ENCODE assay signal across 8 mouse cellular contexts in the genomic region with DNA sequence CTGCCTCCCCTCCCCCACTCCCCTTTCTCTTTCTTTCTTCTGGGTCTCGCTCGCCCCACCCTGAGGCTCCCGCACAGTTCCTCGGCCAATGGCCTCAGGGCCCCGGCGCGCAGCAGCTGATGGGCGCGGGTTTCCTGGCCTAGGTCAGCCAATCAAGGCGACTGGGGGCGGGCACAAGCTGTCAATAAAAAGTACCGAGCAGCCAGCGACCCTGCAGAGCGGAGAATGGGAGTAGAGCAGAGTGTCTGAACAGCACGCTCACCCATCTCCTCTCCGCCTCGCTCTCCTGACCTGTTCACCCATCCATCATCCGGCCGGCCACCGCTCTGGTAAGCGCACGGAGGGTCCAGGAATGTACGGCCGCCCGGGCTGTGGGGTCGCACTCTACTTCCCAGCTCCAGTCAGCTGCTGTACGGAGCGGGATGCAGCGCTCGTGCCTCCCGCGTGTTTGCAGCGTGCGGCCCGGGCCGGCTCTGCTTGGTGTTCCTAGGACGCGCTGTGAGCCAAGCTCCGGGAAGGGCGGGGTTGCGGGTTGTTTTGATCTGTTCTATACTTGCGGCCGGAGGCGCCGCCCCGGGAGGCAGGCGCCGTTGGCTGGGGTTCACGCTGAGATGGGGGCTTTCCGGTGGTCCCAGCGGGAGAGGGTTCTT. TPM values are rescaled to one million over a fixed set of nuclear protein-coding genes. Genes with fewer than 3 reads are reported as not detected.
A peak's percentile ranks its signal among the peaks of the same experiment; 100 is the strongest.
DNase-seq lines count a peak whose midpoint lies in the region; ATAC-seq lines count a peak whose summit lies in the region.

Gene Glul, plus strand, starts transcription at position 214 of the 650 bp plus-strand sequence.
Gene Teddm2, minus strand, starts transcription at position 498 of the 650 bp plus-strand sequence.

- H3K9me3 ChIP-seq in intestine, embryonic 14.5 days (ENCODE audit: control insufficient read depth, low read length) = no peaks in the 10 kb centered on the region

- peaks cover 18% of the 10 kb centered on the region for H3K4me1 ChIP-seq in intestine, embryonic 14.5 days (replicated peaks; ENCODE audit: control insufficient read depth, insufficient read depth, low read length)

- intact Hi-C loops in left cerebral cortex, postnatal 14 days (cut with DNase I) = loop anchor here (1.0 to 5.0 kb wide), 2 partner anchors 218 to 827 kb away; no protein-coding TSS in a partner anchor

- peak within 1 kb of the TSS; percentile 85 for H3K4me3 ChIP-seq in intestine, embryonic 14.5 days (ENCODE audit: low read depth, low read length)

- peak; percentile 98 to 99 for DNase-seq in adrenal gland, adult (ENCODE audit: inconsistent age in 2 of 2, low spot score in 1 of 2)
- peak; percentile 98 for DNase-seq in embryo, embryonic 10.5 days (ENCODE audit: low spot score)
- DNase-seq in gastrocnemius, postnatal 25 days = peak; percentile 98
- peak; percentile 98 for DNase-seq in intestine, embryonic 14.5 days (ENCODE audit: low spot score)
- DNase-seq in left cerebral cortex, postnatal 14 days (ENCODE audit: low spot score in 2 of 2) = peak; percentile 95 to 97
- DNase-seq in mesoderm, embryonic 11.5 days (ENCODE audit: low read depth, low spot score) = peak; percentile 98
- peak; percentile 93 to 94 for DNase-seq in right cerebral cortex, postnatal 36 days (ENCODE audit: low spot score in 2 of 2)
- DNase-seq in yolk sac, embryonic 10.5 days (ENCODE audit: low spot score) = peak; percentile 99

- H3K9ac ChIP-seq in intestine, embryonic 14.5 days (ENCODE audit: low read length) = peak within 1 kb of the TSS; percentile 78

- peaks cover 24% of the 10 kb centered on the region for H3K36me3 ChIP-seq in intestine, embryonic 14.5 days (ENCODE audit: control insufficient read depth, insufficient read depth, low read length)

- WGBS in intestine, embryonic 14.5 days = under 1% methylated on average over 50 of the region's 51 CpGs

- H3K27ac ChIP-seq in intestine, embryonic 14.5 days (ENCODE audit: low read depth) = peak within 1 kb of the TSS; percentile 97

- peak; percentile 97 for ATAC-seq in intestine, embryonic 14.5 days (replicated peaks; ENCODE audit: low FRiP score, low TSS enrichment, low read depth)

- peak within 1 kb of the TSS; percentile 82 for H3K4me2 ChIP-seq in intestine, embryonic 14.5 days (ENCODE audit: low read length)

- no peaks in the 10 kb centered on the region for H3K27me3 ChIP-seq in intestine, embryonic 14.5 days (replicated peaks; ENCODE audit: control insufficient read depth, insufficient read depth, low read length)

RNA-seq across cellular contexts. Expression of gene Glul, which starts in this region (rescaled TPM):
- 100 to 1,000 TPM; 232 to 471 TPM for total RNA-seq in gastrocnemius, postnatal 25 days (2021)
- 91.7 and 104 TPM in 2 replicates for polyA plus RNA-seq in intestine, embryonic 14.5 days (2014; fragmentation: Nextera tagmentation; extraction: Ambion mirVana)
- total RNA-seq in left cerebral cortex, postnatal 14 days (2021) = 1,000 to 10,000 TPM; 1,316 to 1,477 TPM

RNA-seq across cellular contexts. Expression of gene Teddm2, which starts in this region (rescaled TPM):
- 1 to 10 TPM; 1.6 to 2.3 TPM for total RNA-seq in gastrocnemius, postnatal 25 days (2021)
- polyA plus RNA-seq in intestine, embryonic 14.5 days (2014; fragmentation: Nextera tagmentation; extraction: Ambion mirVana) = 0.35 and 0.42 TPM in 2 replicates
- total RNA-seq in left cerebral cortex, postnatal 14 days (2021) = 1 to 10 TPM; 3.3 to 3.4 TPM

Comparison
In these comparisons a context has a peak if more than half of its experiments do, and no peak if none do; other contexts are left out.
1. Peak in every context shown above with its lines: DNase-seq, ATAC-seq, H3K4me3 ChIP-seq and H3K27ac ChIP-seq.